Mouse (Mus musculus): ENCODE results near the gene Cdc26.

Gene Cdc26

DNA sequence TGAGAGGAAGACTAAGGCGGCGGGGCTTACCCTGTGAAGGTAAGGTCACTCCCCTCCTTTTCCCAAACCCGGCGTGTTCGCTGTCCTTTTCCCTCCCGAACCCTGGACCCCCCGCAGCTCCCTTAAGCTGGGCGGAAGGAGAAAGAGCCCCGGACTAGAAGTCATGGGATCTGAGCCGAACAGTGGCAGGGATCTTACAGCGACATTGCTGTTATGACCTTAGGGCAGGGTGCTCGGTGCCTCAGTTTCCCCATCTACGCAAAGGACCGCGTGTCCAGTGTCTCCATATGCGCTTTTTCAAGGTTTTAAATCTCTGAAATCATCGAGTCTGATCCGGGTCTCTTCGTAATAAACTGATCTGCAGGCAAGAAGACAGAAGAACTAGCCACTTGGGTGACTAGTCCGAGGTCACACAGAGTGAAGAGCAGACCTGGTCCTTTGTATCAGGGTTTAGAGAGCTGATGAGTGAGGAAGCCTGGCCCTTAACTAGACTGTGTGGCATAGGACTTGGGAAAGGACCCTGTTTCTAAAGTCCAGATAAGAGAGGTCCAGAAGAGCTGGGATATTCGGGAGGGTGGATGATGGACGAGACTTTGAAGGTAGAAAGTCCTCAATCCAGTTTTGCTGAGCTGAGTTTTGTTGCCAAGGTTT is 47.5 kb downstream of the Cdc26 start:
- peak; percentile 5 for DNase-seq

DNA sequence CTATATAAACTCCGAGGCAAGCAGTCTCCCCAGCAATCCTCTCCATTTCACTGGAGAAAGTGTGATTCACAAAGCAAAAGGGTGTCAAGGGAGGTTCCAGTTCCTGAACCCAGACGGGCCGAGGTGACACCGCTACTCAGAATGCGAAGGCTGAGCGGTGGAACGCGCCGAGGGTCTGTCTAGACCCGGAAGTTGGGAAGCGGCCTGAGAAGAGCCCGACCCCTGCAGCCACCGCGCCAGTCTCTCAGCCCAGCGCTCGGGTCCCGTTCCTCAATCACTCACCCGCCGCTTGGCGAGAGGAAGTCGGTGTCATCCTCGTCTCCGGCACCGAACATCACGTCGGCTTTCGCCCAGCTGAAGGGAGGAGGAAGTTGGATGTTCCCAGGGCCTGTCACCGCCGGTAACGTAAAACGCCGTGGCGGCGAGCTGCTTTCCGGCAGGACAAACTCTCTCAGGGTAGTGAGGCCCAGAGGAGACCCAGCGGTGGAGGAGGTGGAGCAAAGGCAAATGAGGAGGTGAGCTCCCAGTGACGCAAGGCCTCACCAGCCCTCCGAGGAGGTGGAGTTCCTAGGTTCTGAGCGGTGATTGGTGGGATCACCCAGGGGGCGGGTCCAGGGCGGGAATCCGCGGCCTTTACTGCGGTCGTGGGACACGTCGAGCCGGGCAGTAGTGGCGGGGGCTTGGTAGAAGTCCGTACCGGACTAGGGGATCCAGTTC is 48.2 kb downstream of the Cdc26 start, which contains the start of the genes Fkbp15 and Slc31a1:
TSS of gene Fkbp15 (minus strand) at position 461 of the 717 bp plus-strand sequence.
TSS of gene Slc31a1 (plus strand) at position 640 of the 717 bp plus-strand sequence.
- peak; percentile 95 for DNase-seq

DNA sequence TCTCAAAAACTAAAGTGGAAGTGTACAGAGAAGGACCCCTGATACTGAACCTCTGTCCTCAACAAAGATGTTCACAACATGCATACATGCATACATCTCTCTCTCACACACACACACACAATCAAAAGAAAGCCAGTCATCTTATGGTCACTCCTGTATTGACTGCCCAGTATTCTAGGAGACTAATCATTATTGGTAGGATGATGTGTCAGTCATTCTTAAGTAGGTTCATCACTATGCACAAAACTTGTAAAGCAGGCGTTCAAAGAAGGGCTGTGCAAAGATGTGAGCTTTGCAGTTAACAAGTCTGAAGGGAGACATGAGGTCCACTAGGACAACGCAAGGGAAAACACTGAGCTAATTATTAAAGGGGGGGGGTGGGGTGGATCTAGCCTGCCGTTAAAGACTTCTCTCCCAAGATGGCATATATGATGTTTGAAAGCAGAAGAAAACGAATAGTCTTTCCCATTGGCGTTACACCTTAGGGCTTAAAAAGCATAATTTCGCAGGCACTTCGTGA is 49.1 kb downstream of the Cdc26 start:
- DNase-seq, result no peak

DNA sequence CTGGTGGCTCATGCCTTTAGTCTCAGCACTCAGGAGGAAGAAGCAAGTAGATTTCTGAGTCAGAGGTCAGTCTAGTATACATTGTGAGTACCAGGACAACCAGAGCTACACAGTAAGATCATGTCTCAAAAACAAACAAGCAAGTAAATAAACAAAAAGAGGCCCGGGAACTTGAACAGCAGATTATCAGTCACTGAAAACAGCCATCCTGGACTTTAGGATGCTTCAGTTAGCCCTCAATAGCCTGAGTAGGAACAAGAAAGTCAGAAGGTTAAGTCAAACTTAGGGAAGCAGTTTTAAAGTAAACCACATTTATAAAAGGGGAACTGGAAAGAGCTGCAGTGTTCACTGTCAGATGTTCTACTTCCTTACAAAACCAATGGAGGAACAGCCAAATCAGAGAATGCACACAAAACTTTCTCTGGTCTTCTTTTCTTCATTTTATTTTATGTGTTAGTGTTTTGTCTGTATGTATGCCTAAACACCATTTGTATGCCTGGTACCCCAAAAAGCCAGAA is 50.8 kb downstream of the Cdc26 start:
- DNase-seq, result no peak

DNA sequence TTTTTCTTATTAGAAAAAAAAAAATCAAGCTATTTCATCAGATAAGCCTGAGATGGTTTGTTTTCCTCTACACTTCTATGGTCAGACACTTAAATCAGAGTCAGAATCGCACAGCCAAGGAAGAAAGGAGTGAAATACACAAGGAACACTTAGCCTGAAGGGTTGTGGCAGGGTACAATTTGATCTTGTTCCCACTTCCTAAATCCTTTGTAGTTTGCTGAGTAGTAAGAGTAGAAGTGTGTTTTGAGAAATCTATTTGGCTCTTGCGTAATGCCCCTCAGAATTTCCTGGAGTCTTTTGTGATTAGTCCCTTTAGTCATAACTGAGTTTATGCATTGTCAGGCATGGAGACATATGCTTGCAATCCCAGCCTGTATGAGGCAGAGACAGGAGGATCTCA is 59.1 kb downstream of the Cdc26 start:
- no peak for DNase-seq

DNA sequence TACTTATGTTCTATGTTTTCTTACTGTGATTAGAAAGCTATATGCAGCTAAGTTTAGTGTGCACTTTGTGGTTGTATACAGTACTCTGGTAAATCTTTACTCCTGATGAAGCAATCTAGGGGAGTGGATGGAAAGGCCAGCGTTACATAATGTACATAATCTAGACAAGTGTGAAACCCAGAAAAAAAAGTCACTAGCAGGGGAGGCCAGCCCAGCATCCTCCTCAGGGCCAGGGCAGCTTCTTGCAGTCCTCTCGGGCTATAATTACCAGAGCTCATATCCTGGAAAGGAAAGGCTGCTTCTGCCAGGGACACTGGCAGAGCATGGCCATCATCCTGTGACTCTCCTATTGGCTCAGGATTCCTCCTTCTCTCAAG is 60.1 kb downstream of the Cdc26 start:
- DNase-seq, result no peak

DNA sequence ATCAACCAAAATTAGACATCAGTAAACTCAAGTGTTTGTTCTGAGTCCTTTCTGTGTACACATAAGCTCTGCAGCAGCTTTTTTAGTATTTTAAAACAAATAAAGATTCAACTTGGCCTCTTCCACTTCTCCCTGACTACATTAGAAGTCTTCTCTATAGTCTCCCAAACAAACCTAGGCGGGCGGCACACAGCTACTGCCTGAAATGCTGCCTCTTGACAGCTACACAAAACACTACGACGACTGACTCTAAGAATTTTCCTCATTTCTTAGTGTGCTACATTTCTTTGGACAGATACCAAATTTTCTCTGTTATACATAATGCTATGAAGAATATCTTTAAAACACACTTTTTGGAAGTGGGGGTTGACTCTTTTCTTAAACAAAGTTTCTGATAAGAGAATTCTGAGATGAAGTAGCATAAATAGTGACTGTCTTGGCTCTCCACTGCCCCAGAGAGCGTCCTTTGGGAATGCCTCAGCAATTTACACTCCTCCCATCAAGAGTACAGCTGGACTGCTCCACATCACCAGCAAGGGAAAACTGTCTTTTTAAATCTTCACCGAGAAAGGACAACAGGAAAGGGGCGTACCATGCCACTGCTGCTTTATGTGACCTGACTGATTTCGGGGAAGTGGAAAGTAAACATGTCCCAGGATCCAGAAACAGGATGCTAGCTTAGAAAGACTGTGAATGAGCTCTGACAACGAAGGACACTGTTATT is 60.7 kb downstream of the Cdc26 start:
- no peak for DNase-seq

DNA sequence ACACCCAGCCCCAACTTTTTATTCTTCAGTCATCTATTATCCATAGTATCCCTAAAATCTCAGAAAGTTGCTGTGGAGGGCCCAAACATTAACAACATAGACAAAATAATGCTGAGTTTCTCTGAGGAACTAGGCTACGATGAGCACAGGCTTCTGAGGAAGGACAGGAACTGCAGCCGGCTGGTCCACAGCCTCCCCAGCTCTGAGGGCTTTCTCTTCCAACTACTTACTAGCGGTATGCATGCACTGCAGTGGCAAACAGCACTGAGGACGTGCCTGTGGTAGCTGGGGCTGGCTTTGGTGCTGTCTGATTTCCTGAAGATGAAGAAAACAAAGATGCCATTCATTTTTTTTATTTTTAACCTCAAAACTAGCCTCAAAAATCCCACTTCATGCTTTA is 62.6 kb downstream of the Cdc26 start:
- no peak for DNase-seq

DNA sequence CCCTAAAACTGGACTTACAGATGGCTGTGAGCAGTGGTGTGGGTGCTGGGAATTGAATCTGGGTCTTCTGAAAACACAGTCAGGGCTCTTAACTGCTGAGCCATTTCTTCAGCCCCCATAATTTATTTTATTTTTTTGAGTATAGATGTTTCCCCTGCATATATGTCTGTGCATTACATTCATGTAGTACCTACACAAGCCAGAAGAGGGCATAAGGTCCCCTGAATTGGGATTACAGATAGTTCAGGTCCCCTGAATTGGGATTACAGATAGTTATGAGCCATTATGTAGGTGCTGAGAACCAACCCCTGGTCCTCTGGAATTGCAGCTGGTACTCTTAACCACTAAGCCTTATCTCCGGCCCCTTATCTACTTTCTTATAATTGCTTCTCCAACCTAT is 64.4 kb downstream of the Cdc26 start:
- DNase-seq, result peak; percentile 49

DNA sequence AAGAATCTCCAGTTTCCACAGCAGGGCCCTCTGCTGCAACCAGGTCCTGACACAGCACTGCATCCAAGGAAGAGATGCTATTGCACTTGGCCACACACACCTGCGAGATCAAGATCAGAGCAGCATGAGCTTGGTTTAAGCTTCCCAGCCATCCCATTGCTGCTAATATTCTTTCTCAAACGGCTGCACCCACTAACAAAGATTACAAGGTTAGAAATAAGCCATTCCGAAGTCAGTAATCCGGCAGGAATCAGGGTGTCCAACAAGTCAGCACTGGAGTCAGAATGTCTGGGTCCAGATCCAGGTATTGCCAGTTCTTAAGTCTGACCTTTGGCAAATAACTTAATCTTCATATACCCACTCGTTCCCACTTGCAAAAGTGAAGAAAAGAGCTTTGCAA is 69.9 kb downstream of the Cdc26 start:
- no peak for DNase-seq
